Mouse (Mus musculus) heart, embryonic 15.5 days (tissue): Measurements from ENCODE around the gene Krtcap2. TPM values are rescaled to one million over a fixed set of nuclear protein-coding genes. Genes with fewer than 3 reads are reported as not detected.

Source experiments
- ATAC-seq: fragments of 200-750 bp; cut with Nextera tagmentation; replicated peaks from 2 replicates; pipeline ENCODE4 v1.8.0; 2017; ENCODE audit warnings: low read depth, moderate TSS enrichment; ENCODE audit not compliant: insufficient number of reproducible peaks, insufficient read depth, low FRiP score
- H3K27ac ChIP-seq: fragments of 300-500 bp; sonication (generic); 2 replicates; pipeline ENCODE4 v1.5.1; 2015; ENCODE audit warnings: mild to moderate bottlenecking, inconsistent platforms
- H3K27me3 ChIP-seq: fragments of 300-500 bp; sonication (generic); 2 replicates; pipeline ENCODE4 v1.6.1; 2015; ENCODE audit warnings: inconsistent platforms
- H3K36me3 ChIP-seq: fragments of 300-500 bp; sonication (generic); 2 replicates; pipeline ENCODE4 v1.6.1; 2015; ENCODE audit warnings: mild to moderate bottlenecking, inconsistent platforms
- H3K4me1 ChIP-seq: fragments of 300-500 bp; sonication (generic); replicated peaks from 2 replicates; pipeline ENCODE4 v1.6.1; 2015; ENCODE audit warnings: inconsistent platforms
- H3K4me2 ChIP-seq: fragments of 300-500 bp; sonication (generic); 2 replicates; pipeline ENCODE4 v1.6.1; 2015; ENCODE audit warnings: inconsistent platforms, mild to moderate bottlenecking, moderate library complexity
- H3K4me3 ChIP-seq: fragments of 300-500 bp; sonication (generic); 2 replicates; pipeline ENCODE4 v1.5.1; 2015; ENCODE audit warnings: mild to moderate bottlenecking, inconsistent platforms
- H3K9ac ChIP-seq: fragments of 300-500 bp; sonication (generic); 2 replicates; pipeline ENCODE4 v1.6.1; 2015; ENCODE audit warnings: mild to moderate bottlenecking, inconsistent platforms
- H3K9me3 ChIP-seq: fragments of 300-500 bp; sonication (generic); replicated peaks from 2 replicates; pipeline ENCODE4 v1.6.1; 2016; ENCODE audit warnings: inconsistent platforms
- WGBS: fragments of 180-500 bp; shearing (Covaris S2); methylation state at CpG from one replicate; pipeline ENCODE4 v1.1.7; 2015; ENCODE audit warnings: mixed read lengths; 5-methylcytosine and 5-hydroxymethylcytosine counted together
- polyA plus RNA-seq: library from polyadenylated mRNA; unstranded; fragments of >200 nt; fragmentation: Nextera tagmentation; extraction: Ambion mirVana; gene quantifications from 2 replicates; pipeline ENCODE4 v1.2.1, GENCODE M21; 2015

Krtcap2 gene
- polyA plus RNA-seq, 1 experiment from 2014 or later = 207 TPM

- H3K27me3 ChIP-seq = no peaks in the 10 kb centered on the region
- H3K36me3 ChIP-seq = peaks cover 31% of the 10 kb centered on the region
- no peak overlapping the region for H3K4me3 ChIP-seq
- H3K4me2 ChIP-seq = no peak overlapping the region
- peaks cover 45% of the 10 kb centered on the region for H3K4me1 ChIP-seq
- WGBS = 50% methylated on average over 6 of the region's 6 CpGs
- no peak overlapping the region for H3K9ac ChIP-seq
- no peaks in the 10 kb centered on the region for H3K9me3 ChIP-seq
- no peak for ATAC-seq
- no peak overlapping the region for H3K27ac ChIP-seq
Observed at GRCm38 (mm10) chr3:89271760-89272159, 26.0 kb downstream of the Krtcap2 start.

GRCm38 (mm10) chr3:89276061-89276460 is 30.3 kb downstream of the Krtcap2 start:
- Histone ChIP-seq H3K4me3 (no peak overlapping the region), H3K4me1 (peaks cover 49% of the 10 kb centered on the region)

GRCm38 (mm10) chr3:89277281-89278021 is 31.7 kb downstream of the Krtcap2 start:
- no peaks in the 10 kb centered on the region for H3K27me3 ChIP-seq
- H3K36me3 ChIP-seq = peaks cover 23% of the 10 kb centered on the region
- peaks cover 51% of the 10 kb centered on the region for H3K4me1 ChIP-seq
- H3K4me2 ChIP-seq = peak overlapping the region; percentile 98
- peak overlapping the region; percentile 92 for H3K27ac ChIP-seq
- peak overlapping the region; percentile 70 for H3K4me3 ChIP-seq
- ATAC-seq = no peak
- H3K9me3 ChIP-seq = no peaks in the 10 kb centered on the region
- 23% methylated on average over 14 of the region's 14 CpGs for WGBS
- H3K9ac ChIP-seq = peak overlapping the region; percentile 81

More at GRCm38 (mm10) chr3:89276061-89276460, 30.3 kb downstream of the Krtcap2 start:
- Histone ChIP-seq H3K36me3 (peaks cover 31% of the 10 kb centered on the region), H3K9ac (no peak overlapping the region), H3K27me3 (no peaks in the 10 kb centered on the region), H3K27ac (no peak overlapping the region), H3K9me3 (no peaks in the 10 kb centered on the region), H3K4me2 (peak overlapping the region; percentile 98; the same call in 1 of the 2 replicates)
- no peak for ATAC-seq
- WGBS = 88% methylated on average over 13 of the region's 13 CpGs

- H3K9me3 ChIP-seq = no peaks in the 10 kb centered on the region
- H3K36me3 ChIP-seq = peaks cover 19% of the 10 kb centered on the region
- peak overlapping the region; percentile 70 for H3K4me3 ChIP-seq
- ATAC-seq = peak; percentile 13
- peaks cover 51% of the 10 kb centered on the region for H3K4me1 ChIP-seq
- 42% methylated on average over 7 of the region's 7 CpGs for WGBS
- peak overlapping the region; percentile 81 for H3K9ac ChIP-seq
- peak overlapping the region; percentile 98 for H3K4me2 ChIP-seq
- peak overlapping the region; percentile 92 for H3K27ac ChIP-seq
- no peaks in the 10 kb centered on the region for H3K27me3 ChIP-seq
Observed at GRCm38 (mm10) chr3:89278107-89278506, 32.3 kb downstream of the Krtcap2 start.

- Histone ChIP-seq H3K4me1 (peaks cover 51% of the 10 kb centered on the region), H3K27ac (peak overlapping the region; percentile 92), H3K4me2 (peak overlapping the region; percentile 98), H3K9ac (peak overlapping the region; percentile 81), H3K36me3 (peaks cover 19% of the 10 kb centered on the region), H3K4me3 (peak overlapping the region; percentile 70), H3K9me3 (no peaks in the 10 kb centered on the region), H3K27me3 (no peaks in the 10 kb centered on the region)
- ATAC-seq = no peak
- 16% methylated on average over 8 of the region's 8 CpGs for WGBS
Observed at GRCm38 (mm10) chr3:89278643-89279042, 32.9 kb downstream of the Krtcap2 start.

- Histone ChIP-seq H3K4me2 (peak overlapping the region; percentile 98), H3K4me1 (peaks cover 51% of the 10 kb centered on the region), H3K36me3 (peaks cover 15% of the 10 kb centered on the region), H3K9me3 (no peaks in the 10 kb centered on the region), H3K4me3 (peak overlapping the region; percentile 70), H3K27ac (peak overlapping the region; percentile 92), H3K27me3 (no peaks in the 10 kb centered on the region), H3K9ac (peak overlapping the region; percentile 81)
- WGBS = 2% methylated on average over 35 of the region's 35 CpGs
- ATAC-seq = peak; percentile 83
Observed at GRCm38 (mm10) chr3:89279153-89279890, 33.6 kb downstream of the Krtcap2 start.

GRCm38 (mm10) chr3:89280050-89280605 is 34.4 kb downstream of the Krtcap2 start:
- peak overlapping the region; percentile 70 for H3K4me3 ChIP-seq
- ATAC-seq = no peak
- H3K9ac ChIP-seq = peak overlapping the region; percentile 81
- H3K4me2 ChIP-seq = peak overlapping the region; percentile 98
- H3K4me1 ChIP-seq = peaks cover 51% of the 10 kb centered on the region
- H3K36me3 ChIP-seq = peaks cover 10% of the 10 kb centered on the region
- no peaks in the 10 kb centered on the region for H3K9me3 ChIP-seq
- H3K27me3 ChIP-seq = no peaks in the 10 kb centered on the region
- H3K27ac ChIP-seq = peak overlapping the region; percentile 92
- 1% methylated on average over 29 of the region's 29 CpGs for WGBS

- peak within 1 kb of the TSS; percentile 98 for H3K4me2 ChIP-seq
- WGBS = under 1% methylated on average over 52 of the region's 52 CpGs
- no peak for ATAC-seq
- peaks cover 51% of the 10 kb centered on the region for H3K4me1 ChIP-seq
- H3K9ac ChIP-seq = peak within 1 kb of the TSS; percentile 81
- peak within 1 kb of the TSS; percentile 92 for H3K27ac ChIP-seq
- H3K27me3 ChIP-seq = no peaks in the 10 kb centered on the region
- peak within 1 kb of the TSS; percentile 70 for H3K4me3 ChIP-seq
- no peaks in the 10 kb centered on the region for H3K9me3 ChIP-seq
- H3K36me3 ChIP-seq = peaks cover 3% of the 10 kb centered on the region
Observed at GRCm38 (mm10) chr3:89280606-89281511, 35.1 kb downstream of the Krtcap2 start, which contains the start of gene Efna1. Gene Efna1, minus strand, starts transcription at chr3:89281142.

- whole genome bisulfite sequencing = 10% methylated on average over 20 of the region's 20 CpGs
- Histone ChIP-seq H3K4me1 (peaks cover 47% of the 10 kb centered on the region), H3K9me3 (no peaks in the 10 kb centered on the region), H3K9ac (peak overlapping the region; percentile 81; the same call in 1 of the 2 replicates), H3K27ac (peak overlapping the region; percentile 92), H3K4me3 (peak overlapping the region; percentile 70), H3K27me3 (no peaks in the 10 kb centered on the region), H3K36me3 (no peaks in the 10 kb centered on the region), H3K4me2 (peak overlapping the region; percentile 98)
- no peak for ATAC-seq
Observed at GRCm38 (mm10) chr3:89281579-89282290, 36.0 kb downstream of the Krtcap2 start.

- Histone ChIP-seq H3K9me3 (no peaks in the 10 kb centered on the region), H3K36me3 (no peaks in the 10 kb centered on the region), H3K4me3 (no peak overlapping the region), H3K9ac (no peak overlapping the region), H3K4me2 (0 out of 2 replicates have a peak overlapping the region, but pooled peaks have one; percentile 98), H3K27me3 (no peaks in the 10 kb centered on the region), H3K27ac (no peak overlapping the region), H3K4me1 (peaks cover 42% of the 10 kb centered on the region)
- ATAC-seq = no peak
- WGBS = 23% methylated on average over 4 of the region's 4 CpGs
Observed at GRCm38 (mm10) chr3:89282291-89282643, 36.5 kb downstream of the Krtcap2 start.
